In the genomic region with DNA sequence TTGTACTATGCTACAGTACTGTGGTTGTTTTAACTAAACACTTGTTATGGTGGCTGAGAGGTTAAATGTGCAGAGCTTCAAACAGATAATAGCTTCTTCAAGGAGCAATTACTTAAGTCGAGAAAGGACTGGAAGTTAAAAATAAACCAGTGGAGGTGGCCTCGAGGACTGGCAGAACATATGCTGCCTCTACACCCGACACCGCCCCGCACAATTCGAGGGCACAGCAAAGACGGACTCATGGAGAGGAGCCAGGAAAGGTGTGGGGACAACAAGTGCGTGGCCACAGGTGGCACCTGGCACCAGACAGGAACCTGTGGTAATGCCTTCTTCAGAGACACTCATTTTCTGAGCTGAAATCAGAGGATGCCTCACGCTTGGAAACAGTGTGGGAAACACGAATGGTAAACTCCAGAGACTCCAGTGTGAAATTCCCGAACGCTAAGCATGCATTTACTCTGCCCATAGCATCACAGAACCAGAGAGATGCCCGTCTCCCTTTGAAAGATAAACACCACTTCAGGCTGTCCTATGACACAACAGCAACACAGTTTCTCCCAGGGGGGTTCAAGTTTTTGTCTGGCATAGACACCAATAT, we compare ENCODE assay signal across 12 mouse cellular contexts.
DNase-seq lines count a peak whose midpoint lies in the region; TF ChIP-seq lines count a peak whose summit lies in the region.
"Had no signal": no experiment of that assay in that cellular context is flagged by ENCODE, and none has a peak within 500 bp of the region (broad histone marks: within the 10 kb centered on the region; RNA-seq: fewer than 3 reads in every experiment).

No protein-coding gene starts in this region.

- TF ChIP-seq POLR2A in brain, embryonic 14.5 days (IDR thresholded peaks at IDR 0.05; ENCODE audit: borderline replicate concordance, extremely low read depth, insufficient read depth, insufficient read length, poor library complexity, severe bottlenecking) = no peak
- no peak for TF ChIP-seq POLR2A in myocyte (IDR thresholded peaks at IDR 0.05; ENCODE audit: insufficient read length, low read depth)

- no peak for TF ChIP-seq CTCF in brain, embryonic 14.5 days (IDR thresholded peaks at IDR 0.05; ENCODE audit: borderline replicate concordance, extremely low read depth, insufficient read depth, insufficient read length)
- TF ChIP-seq CTCF in layer of hippocampus, adult 2 months (conservative IDR thresholded peaks at IDR 0.05) = no peak

- intact Hi-C loops in left cerebral cortex, postnatal 25 days (cut with DNase I) = no loop called here
- intact Hi-C loops in left cerebral cortex, postnatal 10 days (cut with DNase I) = loop anchor here (10.0 kb wide), 1 partner anchor 107 kb away; no protein-coding TSS in a partner anchor

- no peak overlapping the region for H3ac ChIP-seq in myocyte (ENCODE audit: control insufficient read depth, insufficient read length)

- peak; percentile 23 to 40 for DNase-seq in left cerebral cortex, postnatal 25 days (ENCODE audit: low spot score in 2 of 2)
- no peak for DNase-seq in left cerebral cortex, postnatal 10 days (ENCODE audit: extremely low spot score in 1 of 2, low spot score in 2 of 2)
- DNase-seq in brain, embryonic 14.5 days (ENCODE audit: low read depth) = peak; percentile 51
- DNase-seq in kidney, adult 9 months = peak; percentile 52
- no peak for DNase-seq in layer of hippocampus, adult 2 months (ENCODE audit: low spot score in 2 of 2)
- no peak for DNase-seq in cerebellum, adult 8-10 months
- DNase-seq: cerebellum, adult 11-12 months; liver, embryonic 13.5 days; thymus, adult 18-20 months had no signal

- no peak overlapping the region for H3K27ac ChIP-seq in layer of hippocampus, adult 2 months
- H3K27ac ChIP-seq: embryonic facial prominence, embryonic 13.5 days; hindbrain, postnatal 0 days; liver, embryonic 13.5 days had no signal

- H3K4me2 ChIP-seq in myocyte (ENCODE audit: low read depth) = peak overlapping the region; percentile 96
- H3K4me2 ChIP-seq: embryonic facial prominence, embryonic 13.5 days; liver, embryonic 13.5 days had no signal

- no peaks in the 10 kb centered on the region for H3K79me2 ChIP-seq in myocyte (ENCODE audit: control insufficient read depth, insufficient read depth)

- peaks cover 6% of the 10 kb centered on the region for H3K36me3 ChIP-seq in myocyte (ENCODE audit: control insufficient read depth, insufficient read depth)
- H3K36me3 ChIP-seq: embryonic facial prominence, embryonic 13.5 days had no signal

- H3K4me3 ChIP-seq in myocyte = no peak overlapping the region
- H3K4me3 ChIP-seq in layer of hippocampus, adult 2 months = no peak overlapping the region; the same call in 1 of the 2 replicates
- H3K4me3 ChIP-seq: embryonic facial prominence, embryonic 13.5 days; liver, embryonic 13.5 days had no signal

- H3K27me3 ChIP-seq in myocyte (ENCODE audit: control insufficient read depth, insufficient read depth, insufficient read length) = no peaks in the 10 kb centered on the region
- H3K27me3 ChIP-seq: embryonic facial prominence, embryonic 13.5 days; liver, embryonic 13.5 days had no signal

TF ChIP-seq in myocyte, 11 proteins besides CTCF, POLR2A, EP300 and RAD21:
- no peak for TF ChIP-seq POLR2AphosphoS2 (IDR thresholded peaks at IDR 0.05; ENCODE audit: insufficient read length, low read depth)
- peak in 1 of 3 experiments; percentile 39 for TF ChIP-seq MYOG (IDR thresholded peaks at IDR 0.05; ENCODE audit: control insufficient read depth in 1 of 3, insufficient read depth in 1 of 3, insufficient read length in 2 of 3, low read depth in 2 of 3)
- TF ChIP-seq TCF12 (IDR thresholded peaks at IDR 0.05; ENCODE audit: insufficient read depth, poor library complexity, severe bottlenecking) = no peak
- no peak for TF ChIP-seq TCF3 (IDR thresholded peaks at IDR 0.05; ENCODE audit: insufficient read length, low read depth)
- no peak for TF ChIP-seq E2F4 (IDR thresholded peaks at IDR 0.05; ENCODE audit: insufficient read depth)
- TF ChIP-seq REST (IDR thresholded peaks at IDR 0.05; ENCODE audit: insufficient read depth, insufficient read length) = no peak
- no peak for TF ChIP-seq MAX (IDR thresholded peaks at IDR 0.05; ENCODE audit: low read depth)
- no peak for TF ChIP-seq USF1 (IDR thresholded peaks at IDR 0.05; ENCODE audit: low read depth)
- TF ChIP-seq MYOD1 (IDR thresholded peaks at IDR 0.05; ENCODE audit: control insufficient read depth in 1 of 3, insufficient read length in 2 of 3, low read depth in 2 of 3) = peak in 1 of 3 experiments; percentile 27
- no peak for TF ChIP-seq CEBPB (IDR thresholded peaks at IDR 0.05; ENCODE audit: insufficient read depth, poor library complexity, severe bottlenecking)
- no peak for TF ChIP-seq SRF (IDR thresholded peaks at IDR 0.05; ENCODE audit: control insufficient read depth, insufficient read length, low read depth)

Comparison
In these comparisons a context has a peak if more than half of its experiments do, and no peak if none do; other contexts are left out.
1. DNase-seq: peak in left cerebral cortex, postnatal 25 days (2 of 2), brain, embryonic 14.5 days (single experiment) and kidney, adult 9 months (single experiment); none in left cerebral cortex, postnatal 10 days (0 of 2), layer of hippocampus, adult 2 months (0 of 2) and cerebellum, adult 8-10 months (single experiment).